Mouse (Mus musculus) G1E (cell line): ENCODE measurements around the gene Il20rb.

Source experiments
- CTCF ChIP-seq: IDR thresholded peaks from 2 replicates; pipeline ENCODE4 v1.5.1; 2012; ENCODE audit warnings: low read depth, low read length, inconsistent platforms, mixed read lengths
- GATA1 ChIP-seq: IDR thresholded peaks from 2 replicates; pipeline ENCODE4 v1.6.1; 2012; ENCODE audit warnings: borderline replicate concordance, low read length, inconsistent platforms, mixed read lengths
- POLR2AphosphoS5 ChIP-seq: IDR thresholded peaks from 2 replicates; pipeline ENCODE4 v1.6.1; 2012; ENCODE audit warnings: low read depth, low read length, inconsistent platforms; ENCODE audit not compliant: insufficient replicate concordance

DNA sequence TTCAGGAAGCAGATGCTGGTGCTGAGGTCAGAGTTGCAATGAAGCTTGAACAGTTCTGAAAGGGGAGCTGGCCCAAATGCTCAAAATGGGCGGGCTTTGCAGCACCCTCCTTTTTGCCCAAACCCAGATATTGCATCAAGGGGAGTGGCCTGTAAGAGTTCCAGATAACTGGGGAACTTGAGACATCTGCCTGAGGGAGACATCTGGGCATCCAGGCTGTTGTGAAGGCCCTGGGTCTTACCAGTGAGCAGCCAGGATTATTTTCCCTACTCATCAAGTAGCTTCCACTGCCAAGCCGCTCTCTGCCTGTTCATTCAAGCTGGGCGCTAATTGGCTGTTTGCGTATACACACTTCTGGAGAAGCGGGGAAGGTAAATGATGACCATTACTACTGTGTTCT is at the start of gene Il20rb:
- TF ChIP-seq CTCF (no peak), GATA1 (no peak), POLR2AphosphoS5 (no peak)
